Mouse (Mus musculus) midbrain, postnatal 0 days (tissue): ENCODE results near the gene Tfb2m. TPM values are rescaled to one million over a fixed set of nuclear protein-coding genes. Genes with fewer than 3 reads are reported as not detected.

Experiments used
- ATAC-seq: fragments of 200-750 bp; cut with Nextera tagmentation; 2 replicates; pipeline ENCODE4 v1.8.0; 2017; ENCODE audit warnings: moderate number of reproducible peaks, mild to moderate bottlenecking, moderate TSS enrichment, moderate library complexity; ENCODE audit not compliant: low FRiP score
- DNase-seq: peaks from one replicate; pipeline ENCODE4 v3.0.0-alpha.2; 2015; ENCODE audit warnings: low spot score
- H3K27ac ChIP-seq: fragments of 300-500 bp; sonication (generic); 2 replicates; pipeline ENCODE4 v1.5.1; 2014; ENCODE audit warnings: low read depth, mild to moderate bottlenecking, low read length, mixed read lengths
- H3K27me3 ChIP-seq: fragments of 300-500 bp; sonication (generic); 2 replicates; pipeline ENCODE4 v1.6.1; 2014; ENCODE audit warnings: low read length, control low read depth, mixed read lengths; ENCODE audit not compliant: insufficient read depth
- H3K36me3 ChIP-seq: fragments of 300-500 bp; sonication (generic); 2 replicates; pipeline ENCODE4 v1.6.1; 2014; ENCODE audit warnings: low read length, control low read depth, mixed read lengths; ENCODE audit not compliant: insufficient read depth
- H3K4me1 ChIP-seq: fragments of 300-500 bp; sonication (generic); 2 replicates; pipeline ENCODE4 v1.6.1; 2014; ENCODE audit warnings: mild to moderate bottlenecking, control low read depth, antibody characterized with exemption, low read length, mixed read lengths; ENCODE audit not compliant: insufficient read depth
- H3K4me2 ChIP-seq: fragments of 300-500 bp; sonication (generic); 2 replicates; pipeline ENCODE4 v1.6.1; 2014; ENCODE audit warnings: low read depth, mild to moderate bottlenecking, low read length, mixed read lengths; ENCODE audit not compliant: poor library complexity, severe bottlenecking
- H3K4me3 ChIP-seq: fragments of 300-500 bp; sonication (generic); 2 replicates; pipeline ENCODE4 v1.5.1; 2014; ENCODE audit warnings: low read depth, mild to moderate bottlenecking, low read length, moderate library complexity
- H3K9ac ChIP-seq: fragments of 300-500 bp; sonication (generic); replicated peaks from 2 replicates; pipeline ENCODE4 v1.6.1; 2014; ENCODE audit warnings: mild to moderate bottlenecking, low read length, moderate library complexity, mixed read lengths; ENCODE audit not compliant: poor library complexity, severe bottlenecking
- H3K9me3 ChIP-seq: fragments of 300-500 bp; sonication (generic); 2 replicates; pipeline ENCODE4 v1.6.1; 2016; ENCODE audit warnings: low read length, control low read depth
- CTCF ChIP-seq: IDR thresholded peaks from 2 replicates; pipeline ENCODE4 v1.5.1; 2016; ENCODE audit warnings: antibody characterized with exemption, mild to moderate bottlenecking
- WGBS: fragments of 180-500 bp; shearing (Covaris S2); extraction: QIAGEN DNeasy Blood & Tissue Kit; methylation state at CpG from one replicate; pipeline ENCODE4 v1.1.7; 2014; 5-methylcytosine and 5-hydroxymethylcytosine counted together
- polyA plus RNA-seq: library from polyadenylated mRNA; unstranded; fragments of >200 nt; fragmentation: Nextera tagmentation; extraction: Ambion mirVana; gene quantifications from 2 replicates; pipeline ENCODE4 v1.2.1, GENCODE M21; 2015
- total RNA-seq: library from RNA; depleted of rRNA; stranded (reverse); fragments of >200 nt; gene quantifications from 2 replicates; pipeline ENCODE4 v1.2.3, GENCODE M21; 2014

Tfb2m gene
- total and polyA plus RNA-seq, 2 experiments from 2014 or later, result 13.4 to 31.1 TPM

DNA sequence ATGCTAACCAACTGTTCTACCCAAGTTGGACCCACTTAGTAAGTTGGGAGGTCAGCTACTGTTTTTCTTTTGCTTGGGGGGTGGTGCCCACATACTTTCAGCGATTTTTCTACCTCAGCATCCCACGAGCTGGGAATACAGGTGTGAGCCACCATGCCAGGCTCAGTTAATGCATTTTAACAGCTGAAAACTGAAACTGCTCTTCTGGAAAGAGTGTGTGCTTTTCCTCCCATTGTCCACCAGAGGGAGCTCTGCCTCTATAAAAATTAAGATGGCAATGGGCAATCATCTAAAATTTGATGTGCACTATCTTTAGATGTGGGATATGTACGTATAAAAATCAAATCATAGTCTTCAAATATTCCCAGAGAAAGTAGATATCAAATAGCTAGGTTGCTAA, 43.5 kb downstream of the Tfb2m start:
- Histone ChIP-seq H3K27me3 (no peaks in the 10 kb centered on the region), H3K9ac (no peak overlapping the region), H3K4me2 (no peak overlapping the region), H3K36me3 (no peaks in the 10 kb centered on the region), H3K9me3 (no peaks in the 10 kb centered on the region), H3K27ac (no peak overlapping the region), H3K4me3 (no peak overlapping the region), H3K4me1 (no peaks in the 10 kb centered on the region)
- TF ChIP-seq CTCF, result peak; percentile 86
- peak; percentile 57 for DNase-seq
- ATAC-seq, result no peak
- WGBS, result 19% methylated on average over 3 of the region's 3 CpGs

DNA sequence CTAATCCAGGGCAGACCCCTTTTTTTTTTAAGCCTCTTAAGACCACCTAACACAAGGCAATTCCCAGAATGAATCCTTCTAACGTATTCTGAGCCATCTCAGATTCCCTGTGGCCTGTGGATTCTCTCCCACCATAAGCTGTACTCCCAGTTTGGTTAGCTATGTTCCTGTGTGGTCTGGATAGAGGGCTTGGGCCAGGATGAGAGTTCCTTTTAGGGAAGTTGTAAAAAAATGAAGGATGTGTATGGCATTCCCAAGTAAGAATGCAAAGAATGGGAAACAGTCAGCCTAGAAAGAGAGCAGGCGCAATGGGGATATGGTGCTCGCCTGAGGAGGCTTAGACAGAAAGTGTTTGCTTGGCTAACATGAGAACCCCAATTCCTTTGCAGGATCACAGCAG, 46.8 kb downstream of the Tfb2m start:
- no peak for TF ChIP-seq CTCF
- DNase-seq (no peak), ATAC-seq (no peak)
- Histone ChIP-seq H3K9me3 (no peaks in the 10 kb centered on the region), H3K4me2 (no peak overlapping the region), H3K27me3 (no peaks in the 10 kb centered on the region), H3K4me1 (no peaks in the 10 kb centered on the region), H3K27ac (no peak overlapping the region), H3K4me3 (no peak overlapping the region), H3K9ac (no peak overlapping the region), H3K36me3 (no peaks in the 10 kb centered on the region)
- WGBS, result 74% methylated on average over 3 of the region's 3 CpGs

GRCm38 (mm10) chr1:179492908-179493307, 53.2 kb downstream of the Tfb2m start:
- Histone ChIP-seq H3K9ac (no peak overlapping the region), H3K4me3 (no peak overlapping the region), H3K27me3 (no peaks in the 10 kb centered on the region), H3K9me3 (no peaks in the 10 kb centered on the region), H3K4me1 (no peaks in the 10 kb centered on the region), H3K4me2 (no peak overlapping the region), H3K36me3 (no peaks in the 10 kb centered on the region), H3K27ac (no peak overlapping the region)
- ATAC-seq, result no peak
- no peak for DNase-seq
- WGBS, result 82% methylated on average over 5 of the region's 5 CpGs
- no peak for TF ChIP-seq CTCF

DNA sequence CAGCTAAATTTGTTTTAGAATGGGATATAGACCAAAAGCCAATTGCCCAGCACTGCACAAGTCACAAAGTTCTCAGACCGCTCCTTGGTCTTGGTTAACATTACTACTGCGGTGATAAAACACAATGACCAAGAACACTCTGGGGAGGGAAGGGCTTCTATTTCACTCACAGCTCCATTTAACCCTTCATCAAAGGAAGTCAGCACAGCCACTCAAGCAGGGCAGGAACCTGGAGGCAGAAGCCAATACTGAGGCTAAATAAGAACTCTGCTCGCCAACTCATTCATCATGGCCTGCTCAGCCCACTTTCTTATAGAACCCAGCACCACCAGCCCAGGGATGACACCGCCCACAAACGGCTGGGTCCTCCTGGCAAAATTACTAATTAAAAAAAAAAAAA, 57.5 kb downstream of the Tfb2m start:
- H3K9me3 ChIP-seq, result no peaks in the 10 kb centered on the region
- H3K4me2 ChIP-seq, result no peak overlapping the region
- H3K27me3 ChIP-seq, result no peaks in the 10 kb centered on the region
- H3K9ac ChIP-seq, result no peak overlapping the region
- DNase-seq (no peak), ATAC-seq (no peak)
- H3K36me3 ChIP-seq, result no peaks in the 10 kb centered on the region
- 92% methylated on average over 5 of the region's 5 CpGs for WGBS
- TF ChIP-seq CTCF, result no peak
- H3K4me3 ChIP-seq, result no peak overlapping the region
- H3K27ac ChIP-seq, result no peak overlapping the region
- no peaks in the 10 kb centered on the region for H3K4me1 ChIP-seq

DNA sequence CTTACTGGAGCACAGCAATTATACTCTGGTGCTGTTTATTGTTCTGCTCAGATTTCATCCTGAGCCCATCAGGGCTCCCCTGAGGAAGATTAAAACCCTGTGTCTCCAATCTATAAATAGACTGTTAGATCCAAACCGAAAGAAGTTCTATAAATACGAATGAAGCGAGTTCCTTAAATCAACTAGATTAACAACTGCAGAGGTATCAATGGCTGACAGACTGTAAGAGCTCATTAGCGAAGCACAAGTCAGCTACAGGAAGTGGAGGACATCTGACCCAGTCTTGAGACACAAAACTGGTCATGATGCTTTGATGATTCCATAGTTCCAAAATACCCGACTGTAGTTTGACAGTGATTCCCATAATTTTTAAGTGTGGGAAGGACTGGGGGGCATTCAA, 58.1 kb downstream of the Tfb2m start:
- Histone ChIP-seq H3K9ac (no peak overlapping the region), H3K4me3 (no peak overlapping the region), H3K36me3 (no peaks in the 10 kb centered on the region), H3K4me1 (no peaks in the 10 kb centered on the region), H3K9me3 (no peaks in the 10 kb centered on the region), H3K27me3 (no peaks in the 10 kb centered on the region), H3K4me2 (no peak overlapping the region), H3K27ac (no peak overlapping the region)
- no peak for TF ChIP-seq CTCF
- ATAC-seq (no peak), DNase-seq (peak; percentile 35)
- WGBS, result 55% methylated on average over 5 of the region's 5 CpGs

GRCm38 (mm10) chr1:179487238-179487637, 58.8 kb downstream of the Tfb2m start:
- Histone ChIP-seq H3K9ac (no peak overlapping the region), H3K27me3 (no peaks in the 10 kb centered on the region), H3K4me1 (no peaks in the 10 kb centered on the region), H3K4me2 (no peak overlapping the region), H3K4me3 (no peak overlapping the region), H3K9me3 (no peaks in the 10 kb centered on the region), H3K36me3 (no peaks in the 10 kb centered on the region), H3K27ac (no peak overlapping the region)
- DNase-seq (no peak), ATAC-seq (no peak)
- WGBS, result 88% methylated on average over 2 of the region's 2 CpGs
- no peak for TF ChIP-seq CTCF
